Mouse (Mus musculus): Measurements from ENCODE around the gene Bcas3. TPM values are rescaled to one million over a fixed set of nuclear protein-coding genes. Genes with fewer than 3 reads are reported as not detected.

Bcas3 gene
- 28.0 and 32.9 TPM in 2 replicates for polyA plus RNA-seq (2014; fragmentation: Nextera tagmentation; extraction: Ambion mirVana)

DNA sequence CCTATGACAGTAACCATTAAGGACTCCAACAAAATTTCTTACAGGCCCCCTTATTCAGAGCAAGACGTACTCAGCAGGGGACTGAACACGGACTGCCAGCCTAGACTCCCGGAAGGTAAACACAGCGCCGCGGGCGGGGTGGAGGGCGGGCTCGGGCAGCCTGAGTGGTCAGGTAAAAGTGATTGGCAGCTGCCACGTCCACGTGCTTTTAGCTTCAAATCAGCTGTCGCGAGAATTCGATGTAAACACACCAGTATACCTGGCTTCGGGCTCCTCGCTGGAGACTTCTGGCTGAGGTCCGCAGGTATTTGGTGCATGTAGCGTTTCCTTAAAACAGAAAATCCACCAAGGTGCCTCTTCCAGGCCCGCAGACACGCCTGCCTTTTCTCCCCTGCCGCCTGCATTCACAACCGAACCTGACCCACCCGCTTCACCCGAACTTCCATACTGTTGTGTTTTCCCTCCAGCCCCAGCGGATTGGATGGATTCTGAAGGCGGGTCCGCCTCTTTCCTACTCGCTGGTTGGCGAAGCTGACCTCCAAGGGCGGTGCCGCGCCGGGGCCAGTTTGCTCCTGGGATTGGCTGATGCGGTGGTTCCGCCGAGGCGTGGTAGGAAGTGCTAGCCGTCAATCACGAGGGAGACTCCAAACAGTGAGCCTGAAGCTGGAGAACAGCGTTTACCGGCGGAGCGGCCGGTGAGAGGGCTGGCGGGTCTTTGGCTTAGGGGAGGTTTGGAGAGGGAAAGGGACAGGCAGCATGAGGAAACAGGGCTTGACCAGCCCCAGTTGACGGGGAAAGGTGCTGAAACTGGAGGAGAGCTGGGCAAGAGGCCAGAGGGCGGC lies at the start of gene Bcas3:
Gene Bcas3 (plus strand): TSS at position 629 of the 842 bp plus-strand sequence.
- H3K27ac ChIP-seq (replicated peaks; ENCODE audit: low read depth, low read length) = no peak within 1 kb of the TSS
- under 1% methylated on average over 47 of the region's 47 CpGs for WGBS
- ATAC-seq (ENCODE audit: low read depth) = peak; percentile 99

DNA sequence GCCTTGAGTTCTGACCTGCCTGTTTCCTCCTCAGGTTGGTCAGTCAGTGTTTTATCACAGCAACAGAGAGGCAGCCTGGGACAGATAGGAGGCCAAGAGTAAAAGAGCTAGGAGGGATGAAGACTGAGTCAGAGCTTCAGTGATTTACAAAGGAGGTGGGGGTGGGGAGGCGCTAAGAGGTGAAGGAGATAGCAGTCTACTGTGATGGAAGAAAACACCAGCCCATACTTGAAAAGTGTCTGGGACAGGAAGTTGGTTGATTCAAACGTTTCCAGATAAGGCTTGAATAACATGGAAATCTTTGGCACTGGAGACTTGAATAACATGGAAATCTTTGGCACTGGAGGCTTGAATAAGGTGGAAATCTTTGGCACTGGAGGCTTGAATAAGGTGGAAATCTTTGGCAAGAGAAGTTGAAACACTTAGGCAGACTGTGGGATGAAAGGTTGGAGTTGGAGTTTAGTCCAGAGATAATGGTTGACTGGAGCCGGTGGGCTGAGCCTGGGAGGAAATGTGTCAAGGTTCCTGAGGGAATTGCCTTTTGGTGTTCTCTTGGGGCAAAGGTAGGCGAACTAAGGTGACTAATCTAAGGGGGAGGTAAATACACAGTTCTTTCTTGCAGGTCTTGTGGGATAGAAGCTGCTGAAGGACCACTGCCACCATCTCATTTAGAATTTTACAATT lies 46.2 kb upstream of the Bcas3 start:
- no peaks in the 10 kb centered on the region for H3K27me3 ChIP-seq (replicated peaks; ENCODE audit: control insufficient read depth, insufficient read depth, low read length)
- no peak overlapping the region for H3K4me3 ChIP-seq (ENCODE audit: low read depth, low read length)
- no peaks in the 10 kb centered on the region for H3K9me3 ChIP-seq (ENCODE audit: control insufficient read depth, low read length)
- H3K4me2 ChIP-seq (ENCODE audit: low read depth, low read length) = no peak overlapping the region
- no peaks in the 10 kb centered on the region for H3K36me3 ChIP-seq (ENCODE audit: control insufficient read depth, insufficient read depth, low read length)
- DNase-seq (ENCODE audit: low spot score) (no peak), ATAC-seq (ENCODE audit: low read depth) (no peak)
- no peaks in the 10 kb centered on the region for H3K4me1 ChIP-seq (ENCODE audit: control insufficient read depth, insufficient read depth, low read length)
- H3K27ac ChIP-seq (replicated peaks; ENCODE audit: low read depth, low read length) = no peak overlapping the region
- 58% methylated on average over 4 of the region's 4 CpGs for WGBS
- no peak overlapping the region for H3K9ac ChIP-seq (ENCODE audit: low read depth, low read length)

More for the DNA sequence above, at the start of gene Bcas3:
- Histone ChIP-seq H3K36me3 (ENCODE audit: control insufficient read depth, insufficient read depth, low read length) (0 out of 2 replicates have a peak, but pooled peaks cover 8% of the 10 kb centered on the region), H3K9ac (ENCODE audit: low read depth, low read length) (peak within 1 kb of the TSS; percentile 84), H3K27me3 (replicated peaks; ENCODE audit: control insufficient read depth, insufficient read depth, low read length) (no peaks in the 10 kb centered on the region), H3K9me3 (ENCODE audit: control insufficient read depth, low read length) (no peaks in the 10 kb centered on the region), H3K4me2 (ENCODE audit: low read depth, low read length) (peak within 1 kb of the TSS; percentile 71), H3K4me1 (ENCODE audit: control insufficient read depth, insufficient read depth, low read length) (0 out of 2 replicates have a peak, but pooled peaks cover 7% of the 10 kb centered on the region), H3K4me3 (ENCODE audit: low read depth, low read length) (peak within 1 kb of the TSS; percentile 75)
- DNase-seq (ENCODE audit: low spot score) = peak; percentile 99

DNA sequence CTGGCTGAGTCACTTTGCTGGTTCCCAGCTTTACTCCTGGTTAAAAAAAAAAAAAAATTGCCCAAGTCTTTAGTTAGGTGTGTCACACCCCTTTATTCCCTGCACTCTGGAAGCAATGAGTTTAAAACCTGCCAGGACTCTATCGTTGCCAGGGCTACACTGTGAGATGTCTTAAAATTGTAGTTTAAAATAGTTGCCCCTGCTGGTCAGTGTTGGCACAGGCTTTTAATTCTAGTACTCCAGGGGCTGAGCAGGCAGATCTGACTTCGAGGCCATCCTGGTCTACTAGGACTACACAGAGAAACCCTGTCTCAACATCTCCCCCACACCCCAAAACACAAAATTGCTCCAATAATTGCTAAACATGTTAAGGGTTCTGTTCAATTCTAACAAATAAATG lies 44.2 kb upstream of the Bcas3 start:
- ATAC-seq (ENCODE audit: low read depth) = no peak
- no peak overlapping the region for H3K4me3 ChIP-seq (ENCODE audit: low read depth, low read length)
- H3K27me3 ChIP-seq (replicated peaks; ENCODE audit: control insufficient read depth, insufficient read depth, low read length) = no peaks in the 10 kb centered on the region
- H3K9ac ChIP-seq (ENCODE audit: low read depth, low read length) = no peak overlapping the region
- H3K4me1 ChIP-seq (ENCODE audit: control insufficient read depth, insufficient read depth, low read length) = peaks cover 9% of the 10 kb centered on the region
- H3K27ac ChIP-seq (replicated peaks; ENCODE audit: low read depth, low read length) = no peak overlapping the region
- H3K36me3 ChIP-seq (ENCODE audit: control insufficient read depth, insufficient read depth, low read length) = no peaks in the 10 kb centered on the region
- DNase-seq (ENCODE audit: low spot score) = no peak
- H3K4me2 ChIP-seq (ENCODE audit: low read depth, low read length) = no peak overlapping the region
- no peaks in the 10 kb centered on the region for H3K9me3 ChIP-seq (ENCODE audit: control insufficient read depth, low read length)
- WGBS = 66% methylated on average over 2 of the region's 2 CpGs

DNA sequence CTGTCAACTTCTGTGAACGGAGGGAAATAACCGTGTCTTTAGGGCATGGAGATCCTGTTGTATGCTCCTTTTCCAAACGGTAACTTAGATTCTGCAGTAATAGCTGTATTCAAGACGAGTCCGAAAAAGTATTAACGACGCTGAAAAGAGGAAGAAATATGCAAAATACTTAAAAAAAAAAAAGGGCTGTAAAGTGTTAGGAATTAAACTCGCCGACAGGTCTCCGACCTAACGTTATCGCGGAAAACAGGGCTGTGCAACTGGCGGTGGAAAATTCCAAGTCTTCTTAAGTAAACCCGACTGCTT lies 42.6 kb upstream of the Bcas3 start:
- ATAC-seq (ENCODE audit: low read depth) (no peak), DNase-seq (ENCODE audit: low spot score) (no peak)
- no peaks in the 10 kb centered on the region for H3K9me3 ChIP-seq (ENCODE audit: control insufficient read depth, low read length)
- peak overlapping the region; percentile 77 for H3K9ac ChIP-seq (ENCODE audit: low read depth, low read length)
- peaks cover 10% of the 10 kb centered on the region; the same call in 1 of the 2 replicates for H3K36me3 ChIP-seq (ENCODE audit: control insufficient read depth, insufficient read depth, low read length)
- H3K27me3 ChIP-seq (replicated peaks; ENCODE audit: control insufficient read depth, insufficient read depth, low read length) = no peaks in the 10 kb centered on the region
- peaks cover 9% of the 10 kb centered on the region for H3K4me1 ChIP-seq (ENCODE audit: control insufficient read depth, insufficient read depth, low read length)
- under 1% methylated on average over 15 of the region's 15 CpGs for WGBS
- peak overlapping the region; percentile 95 for H3K4me3 ChIP-seq (ENCODE audit: low read depth, low read length)
- peak overlapping the region; percentile 95 for H3K4me2 ChIP-seq (ENCODE audit: low read depth, low read length)
- H3K27ac ChIP-seq (replicated peaks; ENCODE audit: low read depth, low read length) = peak overlapping the region; percentile 84

DNA sequence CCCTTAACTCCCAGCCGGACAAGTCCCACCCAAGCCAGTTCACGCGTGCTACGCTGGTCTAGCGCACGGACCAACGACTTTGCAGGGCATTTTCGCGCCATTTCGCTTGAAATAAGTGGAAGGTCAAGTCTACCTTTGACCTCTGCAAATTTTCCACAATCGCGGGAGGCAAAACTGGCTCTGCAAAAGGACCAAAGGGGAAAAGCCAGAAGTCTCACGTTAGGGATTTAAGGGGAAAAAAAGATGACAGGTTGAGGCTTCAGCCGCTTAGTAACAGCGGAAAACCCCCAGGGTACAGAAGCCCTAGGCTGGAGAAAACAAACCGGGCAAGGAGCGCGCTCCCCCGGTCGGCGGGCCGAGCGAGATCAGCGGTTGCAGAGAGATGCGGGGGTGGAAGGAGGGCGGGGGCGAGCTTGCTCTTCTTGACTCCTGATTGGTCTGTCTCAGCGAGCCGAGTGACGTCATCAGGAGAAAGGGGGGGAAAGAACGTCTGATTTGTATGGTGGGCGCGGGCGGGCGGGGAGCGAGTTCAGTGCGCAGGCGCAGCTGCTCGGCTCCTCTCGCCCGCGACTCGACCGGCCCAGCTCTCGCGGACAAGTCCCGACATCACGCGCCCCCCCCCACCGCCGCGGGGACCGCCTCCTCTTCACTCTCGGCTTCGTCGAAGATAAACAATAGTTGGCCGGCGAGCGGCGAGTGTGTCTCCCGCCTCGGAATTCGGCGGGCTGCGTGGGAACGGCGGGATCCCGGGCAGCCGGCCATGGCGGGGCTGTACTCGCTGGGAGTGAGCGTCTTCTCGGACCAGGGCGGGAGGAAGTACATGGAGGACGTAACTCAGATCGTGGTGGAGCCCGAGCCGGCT lies 42.0 kb upstream of the Bcas3 start, which contains the start of gene Ppm1d:
Gene Ppm1d (plus strand): TSS at position 532 of the 862 bp plus-strand sequence.
- peak within 1 kb of the TSS; percentile 91 for H3K9ac ChIP-seq (ENCODE audit: low read depth, low read length)
- peak within 1 kb of the TSS; percentile 95 for H3K4me3 ChIP-seq (ENCODE audit: low read depth, low read length)
- H3K36me3 ChIP-seq (ENCODE audit: control insufficient read depth, insufficient read depth, low read length) = peaks cover 11% of the 10 kb centered on the region; the same call in 1 of the 2 replicates
- WGBS = under 1% methylated on average over 38 of the region's 78 CpGs
- H3K9me3 ChIP-seq (ENCODE audit: control insufficient read depth, low read length) = no peaks in the 10 kb centered on the region
- H3K27me3 ChIP-seq (replicated peaks; ENCODE audit: control insufficient read depth, insufficient read depth, low read length) = no peaks in the 10 kb centered on the region
- ATAC-seq (ENCODE audit: low read depth) (peak; percentile 94), DNase-seq (ENCODE audit: low spot score) (peak; percentile 99)
- H3K4me2 ChIP-seq (ENCODE audit: low read depth, low read length) = peak within 1 kb of the TSS; percentile 95
- H3K27ac ChIP-seq (replicated peaks; ENCODE audit: low read depth, low read length) = peak within 1 kb of the TSS; percentile 94
- peaks cover 9% of the 10 kb centered on the region for H3K4me1 ChIP-seq (ENCODE audit: control insufficient read depth, insufficient read depth, low read length)

DNA sequence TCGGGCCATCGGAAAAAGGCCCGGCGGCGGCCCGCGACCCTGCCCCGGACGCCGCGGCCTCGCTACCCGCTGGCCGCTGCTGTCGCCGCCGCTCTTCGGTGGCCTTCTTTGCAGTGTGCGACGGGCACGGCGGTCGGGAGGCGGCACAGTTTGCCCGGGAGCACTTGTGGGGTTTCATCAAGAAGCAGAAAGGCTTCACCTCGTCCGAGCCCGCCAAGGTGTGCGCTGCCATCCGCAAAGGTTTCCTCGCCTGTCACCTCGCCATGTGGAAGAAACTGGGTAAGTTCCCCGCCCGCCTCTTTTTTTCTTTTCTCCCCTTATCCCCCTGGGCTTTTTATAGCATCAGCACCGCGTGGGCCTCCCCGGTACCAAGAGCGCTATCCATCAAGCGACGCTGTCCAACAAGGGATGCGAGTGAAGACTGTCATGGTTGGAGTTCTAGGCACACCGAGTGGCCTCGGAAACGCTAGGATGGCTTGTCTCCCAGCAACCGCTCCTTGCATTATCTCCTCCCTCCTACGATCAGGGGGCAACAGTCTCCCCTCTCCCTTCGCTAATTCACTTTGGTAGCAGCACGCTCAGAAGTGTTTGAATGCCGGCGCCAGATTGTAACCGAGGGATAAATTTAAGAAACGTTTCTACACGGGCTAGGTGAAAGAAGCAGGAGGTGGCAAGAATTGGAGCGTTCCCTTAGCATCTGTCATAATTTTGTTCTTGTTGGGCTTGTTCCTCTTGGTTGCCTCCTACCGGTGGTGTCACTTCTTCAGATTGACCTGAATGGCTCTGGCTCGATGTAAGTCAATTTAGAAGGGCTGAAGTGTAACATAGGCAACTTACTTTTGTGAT lies 41.1 kb upstream of the Bcas3 start:
- peak overlapping the region; percentile 58 for H3K4me2 ChIP-seq (ENCODE audit: low read depth, low read length)
- peak overlapping the region; percentile 91 for H3K9ac ChIP-seq (ENCODE audit: low read depth, low read length)
- peak; percentile 6; the same call in 1 of the 2 replicates for ATAC-seq (ENCODE audit: low read depth)
- under 1% methylated on average over 30 of the region's 56 CpGs for WGBS
- H3K4me1 ChIP-seq (ENCODE audit: control insufficient read depth, insufficient read depth, low read length) = peaks cover 9% of the 10 kb centered on the region
- no peaks in the 10 kb centered on the region for H3K27me3 ChIP-seq (replicated peaks; ENCODE audit: control insufficient read depth, insufficient read depth, low read length)
- no peaks in the 10 kb centered on the region for H3K9me3 ChIP-seq (ENCODE audit: control insufficient read depth, low read length)
- H3K4me3 ChIP-seq (ENCODE audit: low read depth, low read length) = peak overlapping the region; percentile 95
- peak; percentile 60 for DNase-seq (ENCODE audit: low spot score)
- H3K27ac ChIP-seq (replicated peaks; ENCODE audit: low read depth, low read length) = peak overlapping the region; percentile 94
- H3K36me3 ChIP-seq (ENCODE audit: control insufficient read depth, insufficient read depth, low read length) = peaks cover 15% of the 10 kb centered on the region; the same call in 1 of the 2 replicates

DNA sequence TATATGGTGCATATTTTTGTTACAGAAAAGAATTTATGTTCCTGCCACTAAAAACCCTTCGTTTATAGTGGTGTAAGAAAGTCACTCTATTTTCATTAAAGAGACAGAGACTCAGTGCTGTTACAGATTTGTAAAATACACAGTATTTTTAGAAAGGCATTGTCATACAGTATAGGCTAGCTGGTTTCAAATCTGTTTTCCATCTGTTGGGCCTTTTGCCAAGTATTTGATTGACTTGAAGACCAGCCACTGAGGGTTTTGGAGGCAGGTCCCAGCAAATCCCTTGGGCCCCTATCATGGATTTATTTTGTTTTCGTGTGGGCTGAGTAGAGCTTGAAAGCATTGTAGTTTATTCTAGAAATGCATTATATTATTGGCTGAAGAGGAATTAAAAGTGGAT lies 40.1 kb upstream of the Bcas3 start:
- 6% methylated on average over 2 of the region's 2 CpGs for WGBS
- no peaks in the 10 kb centered on the region for H3K27me3 ChIP-seq (replicated peaks; ENCODE audit: control insufficient read depth, insufficient read depth, low read length)
- H3K4me3 ChIP-seq (ENCODE audit: low read depth, low read length) = peak overlapping the region; percentile 95
- peak overlapping the region; percentile 94 for H3K27ac ChIP-seq (replicated peaks; ENCODE audit: low read depth, low read length)
- DNase-seq (ENCODE audit: low spot score) (peak; percentile 96), ATAC-seq (ENCODE audit: low read depth) (peak; percentile 59)
- peak overlapping the region; percentile 91; the same call in 1 of the 2 replicates for H3K9ac ChIP-seq (ENCODE audit: low read depth, low read length)
- H3K9me3 ChIP-seq (ENCODE audit: control insufficient read depth, low read length) = no peaks in the 10 kb centered on the region
- peaks cover 15% of the 10 kb centered on the region; the same call in 1 of the 2 replicates for H3K36me3 ChIP-seq (ENCODE audit: control insufficient read depth, insufficient read depth, low read length)
- peak overlapping the region; percentile 58 for H3K4me2 ChIP-seq (ENCODE audit: low read depth, low read length)
- H3K4me1 ChIP-seq (ENCODE audit: control insufficient read depth, insufficient read depth, low read length) = peaks cover 9% of the 10 kb centered on the region
